Mouse (Mus musculus) embryonic facial prominence, embryonic 10.5 days (tissue): ENCODE results near the gene Inafm1. TPM values are rescaled to one million over a fixed set of nuclear protein-coding genes. Genes with fewer than 3 reads are reported as not detected.

Source experiments
- DNase-seq: peaks from one replicate; pipeline ENCODE4 v3.0.0-alpha.2; 2017; ENCODE audit warnings: low spot score
- H3K27ac ChIP-seq: fragments of 300-500 bp; sonication (generic); replicated peaks from 2 replicates; pipeline ENCODE4 v1.5.1; 2016; ENCODE audit warnings: mild to moderate bottlenecking
- H3K27me3 ChIP-seq: fragments of 300-500 bp; sonication (generic); replicated peaks from 2 replicates; pipeline ENCODE4 v1.6.1; 2016; ENCODE audit warnings: low read depth, mild to moderate bottlenecking; ENCODE audit not compliant: poor library complexity, severe bottlenecking
- H3K36me3 ChIP-seq: fragments of 300-500 bp; sonication (generic); replicated peaks from 2 replicates; pipeline ENCODE4 v1.6.1; 2016; ENCODE audit warnings: mild to moderate bottlenecking, moderate library complexity
- H3K4me1 ChIP-seq: fragments of 300-500 bp; sonication (generic); 2 replicates; pipeline ENCODE4 v1.6.1; 2016
- H3K4me3 ChIP-seq: fragments of 300-500 bp; sonication (generic); 2 replicates; pipeline ENCODE4 v1.5.1; 2016; ENCODE audit warnings: mild to moderate bottlenecking, moderate library complexity
- H3K9me3 ChIP-seq: fragments of 300-500 bp; sonication (generic); 2 replicates; pipeline ENCODE4 v1.6.1; 2016; ENCODE audit warnings: mild to moderate bottlenecking
- WGBS: fragments of 180-500 bp; shearing (Covaris S2); methylation state at CpG from one replicate; pipeline ENCODE4 v1.1.7; 2016; 5-methylcytosine and 5-hydroxymethylcytosine counted together
- polyA plus RNA-seq: library from polyadenylated mRNA; unstranded; fragments of >200 nt; fragmentation: Nextera tagmentation; extraction: Ambion mirVana; gene quantifications from 2 replicates; pipeline ENCODE4 v1.2.1, GENCODE M21; 2016

Gene Inafm1
- polyA plus RNA-seq, 1 experiment from 2014 or later: 9.1 TPM

GRCm38 (mm10) chr7:16294837-16295236, 21.4 kb upstream of the Inafm1 start:
- under 1% methylated on average over 23 of the region's 23 CpGs for WGBS
- no peaks in the 10 kb centered on the region for H3K9me3 ChIP-seq
- peak overlapping the region; percentile 89 for H3K27ac ChIP-seq
- H3K36me3 ChIP-seq: no peaks in the 10 kb centered on the region
- peak overlapping the region; percentile 61 for H3K4me3 ChIP-seq
- peak; percentile 95 for DNase-seq
- H3K4me1 ChIP-seq: peaks cover 37% of the 10 kb centered on the region
- H3K27me3 ChIP-seq: peaks cover 5% of the 10 kb centered on the region; the same call in 1 of the 2 replicates

GRCm38 (mm10) chr7:16294346-16294745, 20.9 kb upstream of the Inafm1 start:
- peak; percentile 42 for DNase-seq
- no peaks in the 10 kb centered on the region for H3K36me3 ChIP-seq
- 33% methylated on average over 4 of the region's 4 CpGs for WGBS
- H3K27me3 ChIP-seq: peaks cover 5% of the 10 kb centered on the region; the same call in 1 of the 2 replicates
- H3K4me1 ChIP-seq: peaks cover 32% of the 10 kb centered on the region
- H3K4me3 ChIP-seq: peak overlapping the region; percentile 61; the same call in 1 of the 2 replicates
- peak overlapping the region; percentile 89; the same call in 1 of the 2 replicates for H3K27ac ChIP-seq
- no peaks in the 10 kb centered on the region for H3K9me3 ChIP-seq

GRCm38 (mm10) chr7:16287791-16288190, 14.4 kb upstream of the Inafm1 start:
- Histone ChIP-seq H3K36me3 (peaks cover 16% of the 10 kb centered on the region), H3K4me1 (peaks cover 14% of the 10 kb centered on the region), H3K27me3 (no peaks in the 10 kb centered on the region), H3K4me3 (no peak overlapping the region), H3K27ac (no peak overlapping the region), H3K9me3 (no peaks in the 10 kb centered on the region)
- 81% methylated on average over 1 of the region's 1 CpGs for WGBS
- no peak for DNase-seq

DNA sequence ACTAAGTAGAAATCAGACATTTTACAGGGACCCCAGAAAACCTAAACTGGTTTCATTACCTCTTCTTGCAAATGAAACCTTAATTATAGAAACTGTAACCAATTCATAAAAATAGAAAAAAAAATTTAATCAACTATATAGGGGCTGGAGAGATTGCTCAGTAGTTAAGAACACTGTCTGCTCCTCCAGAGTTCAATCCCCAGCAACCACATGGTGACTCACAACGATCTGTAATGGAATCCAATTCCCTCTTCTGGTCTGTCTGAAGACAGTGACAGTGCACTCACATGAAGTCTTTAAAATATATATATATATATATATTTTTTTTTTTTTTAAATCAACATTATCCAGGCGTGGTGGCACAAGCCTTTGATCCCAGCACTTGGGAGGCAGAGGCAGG, 13.6 kb upstream of the Inafm1 start:
- H3K4me1 ChIP-seq: peaks cover 14% of the 10 kb centered on the region
- no peaks in the 10 kb centered on the region for H3K9me3 ChIP-seq
- H3K27me3 ChIP-seq: no peaks in the 10 kb centered on the region
- peaks cover 23% of the 10 kb centered on the region for H3K36me3 ChIP-seq
- no peak for DNase-seq
- WGBS: 84% methylated on average over 2 of the region's 2 CpGs
- H3K4me3 ChIP-seq: peak overlapping the region; percentile 82
- H3K27ac ChIP-seq: peak overlapping the region; percentile 97

- Histone ChIP-seq H3K27ac (peak within 1 kb of the TSS; percentile 97), H3K27me3 (no peaks in the 10 kb centered on the region), H3K4me3 (peak within 1 kb of the TSS; percentile 82), H3K9me3 (no peaks in the 10 kb centered on the region), H3K4me1 (peaks cover 14% of the 10 kb centered on the region), H3K36me3 (peaks cover 31% of the 10 kb centered on the region)
- peak; percentile 100 for DNase-seq
- WGBS: under 1% methylated on average over 70 of the region's 70 CpGs
These were observed 12.9 kb upstream of the Inafm1 start, which contains the start of gene Ccdc9 for GRCm38 (mm10) chr7:16286026-16286961. Ccdc9 (minus strand) TSS chr7:16286795.

DNA sequence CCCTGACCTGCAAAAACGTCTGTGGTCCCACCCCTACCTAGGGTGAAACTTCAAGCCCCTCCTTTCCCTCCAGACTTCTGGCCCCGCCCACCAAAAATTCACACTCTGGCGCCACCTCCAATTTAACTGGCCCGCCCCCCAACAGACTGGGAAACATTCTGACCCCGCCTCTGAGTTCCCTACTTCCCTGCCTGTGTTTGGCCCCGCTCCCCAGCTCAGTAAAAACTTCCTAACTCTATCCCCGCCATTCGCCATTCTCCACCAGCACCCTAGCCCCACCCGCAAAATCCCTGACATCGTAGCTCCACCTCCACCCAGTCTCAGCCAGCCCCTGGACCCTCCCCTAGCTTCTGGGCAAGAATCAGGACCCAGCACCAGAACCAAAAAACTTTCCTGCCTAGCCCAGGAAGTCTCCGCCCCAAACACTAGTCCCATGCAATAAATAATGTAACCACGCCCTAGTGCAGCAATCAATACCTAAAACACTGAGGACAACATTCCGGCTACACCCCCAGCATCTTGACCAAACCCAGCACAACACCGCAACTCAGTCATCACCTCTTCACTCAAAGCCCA, 12.1 kb upstream of the Inafm1 start:
- H3K36me3 ChIP-seq: peaks cover 38% of the 10 kb centered on the region
- peak overlapping the region; percentile 82 for H3K4me3 ChIP-seq
- H3K4me1 ChIP-seq: peaks cover 14% of the 10 kb centered on the region
- no peaks in the 10 kb centered on the region for H3K27me3 ChIP-seq
- DNase-seq: peak; percentile 66
- H3K27ac ChIP-seq: peak overlapping the region; percentile 97; the same call in 1 of the 2 replicates
- no peaks in the 10 kb centered on the region for H3K9me3 ChIP-seq
- 5% methylated on average over 14 of the region's 14 CpGs for WGBS

- H3K4me3 ChIP-seq: peak overlapping the region; percentile 82
These were observed 11.5 kb upstream of the Inafm1 start for GRCm38 (mm10) chr7:16284904-16285303.

DNA sequence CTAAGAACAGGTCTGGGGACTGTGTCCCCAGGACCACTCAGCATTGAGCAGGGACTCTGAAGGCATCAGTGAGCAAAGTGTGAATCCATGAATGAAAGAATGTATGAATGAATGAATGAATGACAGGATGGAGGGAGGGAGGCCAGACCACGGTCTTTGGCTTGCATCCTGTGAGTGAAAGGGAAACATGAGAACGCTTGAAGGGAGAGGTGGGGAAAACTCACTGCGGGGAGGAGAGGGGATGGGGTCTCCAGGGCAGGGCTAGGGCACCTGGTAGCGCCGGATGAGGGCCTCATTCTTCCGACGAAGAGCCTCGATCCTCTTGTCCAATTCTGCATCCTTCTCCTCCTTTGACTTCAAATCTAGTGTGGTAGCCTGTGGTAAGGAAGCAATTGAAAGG, 10.6 kb upstream of the Inafm1 start:
- no peak for DNase-seq
- Histone ChIP-seq H3K27ac (no peak overlapping the region), H3K4me1 (peaks cover 14% of the 10 kb centered on the region), H3K4me3 (no peak overlapping the region), H3K9me3 (no peaks in the 10 kb centered on the region), H3K27me3 (no peaks in the 10 kb centered on the region), H3K36me3 (peaks cover 52% of the 10 kb centered on the region)
- WGBS: 90% methylated on average over 8 of the region's 8 CpGs

More at GRCm38 (mm10) chr7:16284904-16285303, 11.5 kb upstream of the Inafm1 start:
- no peak for DNase-seq
- H3K27me3 ChIP-seq: no peaks in the 10 kb centered on the region
- H3K36me3 ChIP-seq: peaks cover 44% of the 10 kb centered on the region
- H3K27ac ChIP-seq: 0 out of 2 replicates have a peak overlapping the region, but pooled peaks have one; percentile 97
- WGBS: 75% methylated on average over 9 of the region's 9 CpGs
- H3K4me1 ChIP-seq: peaks cover 14% of the 10 kb centered on the region
- H3K9me3 ChIP-seq: no peaks in the 10 kb centered on the region

DNA sequence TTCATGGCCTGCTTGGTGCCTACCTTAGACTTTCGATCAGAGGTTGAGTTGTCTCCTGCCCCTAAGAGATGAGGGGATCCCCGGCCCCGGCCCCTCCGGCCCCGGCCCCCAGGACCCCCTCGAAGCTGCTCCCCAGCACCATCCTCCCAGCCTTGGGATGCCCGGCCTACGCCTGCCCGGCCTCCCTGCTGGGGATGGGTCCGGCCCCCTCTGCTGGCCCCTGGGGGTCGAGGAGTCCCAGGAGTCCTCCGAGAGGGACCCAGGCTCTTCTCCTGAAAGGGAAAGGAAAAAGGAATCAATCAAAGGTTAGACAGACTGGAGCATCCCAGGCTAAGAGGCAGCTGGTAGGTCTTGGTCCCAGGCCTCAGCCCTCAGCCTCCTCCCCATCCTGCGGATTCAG, 8.9 kb upstream of the Inafm1 start:
- 92% methylated on average over 13 of the region's 13 CpGs for WGBS
- Histone ChIP-seq H3K4me3 (no peak overlapping the region), H3K36me3 (peaks cover 68% of the 10 kb centered on the region), H3K27me3 (no peaks in the 10 kb centered on the region), H3K27ac (no peak overlapping the region), H3K4me1 (peaks cover 14% of the 10 kb centered on the region), H3K9me3 (no peaks in the 10 kb centered on the region)
- DNase-seq: no peak

DNA sequence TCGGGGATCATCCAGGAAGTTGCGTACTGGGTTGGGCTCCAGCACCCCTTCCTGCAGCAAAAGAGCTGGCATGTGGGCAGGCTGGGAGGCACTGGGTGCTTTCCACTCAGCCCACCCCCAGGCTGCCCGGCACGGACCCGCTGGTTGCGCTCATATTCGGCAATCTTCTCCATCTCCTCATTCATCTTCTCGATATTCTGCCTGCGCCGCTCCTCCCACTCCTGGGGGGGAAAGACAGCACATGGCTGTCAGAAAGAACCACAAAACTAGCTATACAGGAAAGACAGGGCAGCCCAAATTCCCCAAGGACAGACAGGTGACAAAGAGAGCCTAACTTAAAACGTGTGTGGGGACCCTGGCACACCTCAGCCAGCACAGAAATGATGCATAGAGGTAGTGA, 7.3 kb upstream of the Inafm1 start:
- peaks cover 84% of the 10 kb centered on the region for H3K36me3 ChIP-seq

DNA sequence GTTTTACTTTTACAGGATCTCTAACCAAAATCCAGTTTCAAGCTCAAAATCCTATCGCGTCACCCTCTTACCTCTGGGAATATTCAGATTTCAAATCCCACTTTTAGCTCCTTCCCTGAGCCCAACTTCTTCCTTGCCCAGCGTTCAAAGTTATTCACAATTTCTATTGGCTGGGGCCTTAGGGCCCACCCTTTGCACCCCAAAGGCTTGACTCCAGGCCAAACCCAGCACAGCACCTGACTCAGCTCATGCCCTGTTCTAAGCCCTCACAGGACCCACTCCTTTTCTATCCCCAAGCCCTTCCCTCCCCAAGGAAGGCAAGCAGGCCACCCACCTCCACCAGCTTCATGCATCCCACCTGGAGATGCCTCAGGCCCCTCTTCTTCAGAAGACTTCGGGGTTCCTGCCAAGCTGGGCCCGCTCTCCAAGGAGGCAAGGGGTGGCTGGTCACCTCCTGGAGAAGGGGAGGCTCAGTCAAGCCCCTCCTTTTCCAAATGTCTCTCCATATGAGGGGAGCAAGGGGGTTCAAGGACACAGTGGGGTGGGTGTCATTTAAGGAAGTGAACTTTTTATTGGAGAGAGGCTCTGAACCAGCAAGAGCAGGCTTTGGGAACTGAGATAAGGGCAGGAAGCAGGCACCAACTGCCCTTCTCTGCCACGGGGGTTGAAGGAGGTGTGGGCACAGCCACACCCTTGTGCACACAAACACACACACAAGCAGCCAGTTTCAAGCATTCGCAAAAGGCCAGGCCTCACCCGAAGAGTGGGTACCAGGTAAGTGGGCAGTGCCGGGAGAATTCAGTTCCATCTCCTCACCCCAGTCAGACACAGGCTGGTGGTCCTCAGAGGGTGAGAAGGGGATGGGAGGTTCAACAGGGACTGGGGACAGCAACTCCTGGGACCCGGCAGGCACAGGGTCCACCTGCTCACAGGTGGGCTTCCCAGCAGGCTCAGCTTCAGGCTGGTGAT, 1.8 kb upstream of the Inafm1 start:
- WGBS: 89% methylated on average over 10 of the region's 10 CpGs
- Histone ChIP-seq H3K27me3 (peaks cover 30% of the 10 kb centered on the region), H3K36me3 (peaks cover 51% of the 10 kb centered on the region), H3K9me3 (no peaks in the 10 kb centered on the region), H3K27ac (no peak overlapping the region), H3K4me3 (no peak overlapping the region), H3K4me1 (peaks cover 39% of the 10 kb centered on the region)
- no peak for DNase-seq

More for the DNA sequence above, 7.3 kb upstream of the Inafm1 start:
- 93% methylated on average over 11 of the region's 11 CpGs for WGBS
- H3K9me3 ChIP-seq: no peaks in the 10 kb centered on the region
- DNase-seq: no peak
- H3K4me1 ChIP-seq: peaks cover 11% of the 10 kb centered on the region
- 0 out of 2 replicates have a peak, but pooled peaks cover under 1% of the 10 kb centered on the region for H3K27me3 ChIP-seq
- H3K27ac ChIP-seq: no peak overlapping the region
- no peak overlapping the region for H3K4me3 ChIP-seq

DNA sequence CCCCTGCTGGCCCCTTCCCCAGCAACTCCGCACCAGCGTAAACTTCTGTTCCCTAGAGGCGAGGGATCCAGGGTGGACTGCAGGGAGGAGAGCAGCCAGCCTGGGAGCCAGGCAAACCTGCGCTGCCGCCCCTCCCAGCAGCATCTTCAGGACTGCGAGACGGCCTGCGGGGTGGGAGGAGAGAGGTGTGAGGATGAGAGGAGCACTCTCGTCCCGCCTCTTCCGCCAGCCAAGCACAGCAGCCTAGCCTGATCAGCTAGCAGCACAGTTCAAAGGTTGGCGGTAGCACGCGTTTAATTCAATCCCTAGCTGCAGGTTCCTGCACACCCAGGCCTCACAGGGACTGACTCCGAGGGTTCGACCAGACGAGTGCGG, 336 bp upstream of the Inafm1 start:
- H3K27ac ChIP-seq: peak overlapping the region; percentile 82
- peak overlapping the region; percentile 78 for H3K4me3 ChIP-seq
- H3K36me3 ChIP-seq: peaks cover 39% of the 10 kb centered on the region
- peaks cover 39% of the 10 kb centered on the region for H3K4me1 ChIP-seq
- H3K9me3 ChIP-seq: no peaks in the 10 kb centered on the region
- under 1% methylated on average over 18 of the region's 18 CpGs for WGBS
- peaks cover 34% of the 10 kb centered on the region for H3K27me3 ChIP-seq
- DNase-seq: peak; percentile 86
